Mouse (Mus musculus): ENCODE measurements around the gene Prss50.
"Not testable (repeated sequence)": the region's sequence is repeated elsewhere in the genome, so short reads cannot be mapped to it uniquely, and the experiment has no call there.

The Prss50 gene

GRCm38 (mm10) chr9:110857781-110858472, at the start of gene Prss50:
Gene Prss50 (plus strand): TSS chr9:110857967.
- no peak for DNase-seq (ENCODE audit: inconsistent age in 2 of 2, low spot score in 1 of 2)

GRCm38 (mm10) chr9:110810051-110810450, 47.7 kb upstream of the Prss50 start:
- no peak for DNase-seq (ENCODE audit: inconsistent age in 2 of 2, low spot score in 1 of 2)

GRCm38 (mm10) chr9:110813789-110814188, 44.0 kb upstream of the Prss50 start, which contains the start of gene Prss44:
Gene Prss44 (plus strand): TSS chr9:110813994.
- no peak for DNase-seq (ENCODE audit: inconsistent age in 2 of 2, low spot score in 1 of 2)

GRCm38 (mm10) chr9:110820546-110820945, 37.2 kb upstream of the Prss50 start:
- DNase-seq (ENCODE audit: inconsistent age in 2 of 2, low spot score in 1 of 2): not testable (repeated sequence)

- no peak for DNase-seq (ENCODE audit: inconsistent age in 2 of 2, low spot score in 1 of 2)
Measured at GRCm38 (mm10) chr9:110821436-110821835, 36.3 kb upstream of the Prss50 start.

- DNase-seq (ENCODE audit: inconsistent age in 2 of 2, low spot score in 1 of 2): no peak
Measured at GRCm38 (mm10) chr9:110825426-110825825, 32.3 kb upstream of the Prss50 start.

GRCm38 (mm10) chr9:110825832-110826231, 31.9 kb upstream of the Prss50 start:
- no peak for DNase-seq (ENCODE audit: inconsistent age in 2 of 2, low spot score in 1 of 2)

DNA sequence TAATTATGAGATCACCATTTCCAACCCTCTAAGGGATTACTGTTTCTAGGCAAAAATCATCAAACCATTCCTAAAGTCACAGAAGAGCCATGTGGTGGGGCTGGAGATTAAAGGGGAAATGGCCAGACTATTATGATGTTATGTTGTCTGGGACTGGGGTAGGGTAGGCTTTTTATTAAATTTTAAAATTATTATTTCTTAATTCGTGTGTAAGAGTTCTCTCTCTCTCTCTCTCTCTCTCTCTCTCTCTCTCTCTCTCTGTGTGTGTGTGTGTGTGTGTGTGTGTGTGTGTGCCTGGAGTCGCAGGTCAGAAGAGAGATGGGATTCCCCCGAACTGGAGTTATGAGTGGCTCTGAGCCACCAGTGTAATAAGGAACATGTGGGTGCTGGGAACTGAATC, 31.4 kb upstream of the Prss50 start, which contains the start of gene Prss43:
TSS of gene Prss43 (plus strand) at position 301 of the 400 bp plus-strand sequence.
- no peak for DNase-seq (ENCODE audit: inconsistent age in 2 of 2, low spot score in 1 of 2)

DNA sequence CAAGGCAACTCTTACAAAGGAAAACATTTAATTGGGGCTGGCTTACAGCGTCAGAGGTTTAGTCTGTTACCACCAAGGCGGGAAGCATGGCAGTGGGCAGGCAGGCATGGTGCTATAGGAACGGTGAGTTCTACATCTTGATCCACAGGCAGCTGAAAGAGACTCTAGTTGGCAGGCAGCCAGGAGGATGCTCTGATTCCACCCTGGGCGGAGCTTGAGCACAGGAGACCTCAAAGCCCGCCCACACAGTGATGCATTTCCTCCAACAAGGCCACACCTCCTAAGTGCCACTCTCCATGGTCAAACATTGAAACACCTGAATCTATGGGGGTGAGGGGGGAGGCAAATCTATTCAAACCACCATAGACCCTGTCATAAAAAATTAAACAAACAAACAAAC, 24.7 kb upstream of the Prss50 start:
- DNase-seq (ENCODE audit: inconsistent age in 2 of 2, low spot score in 1 of 2): no peak

DNA sequence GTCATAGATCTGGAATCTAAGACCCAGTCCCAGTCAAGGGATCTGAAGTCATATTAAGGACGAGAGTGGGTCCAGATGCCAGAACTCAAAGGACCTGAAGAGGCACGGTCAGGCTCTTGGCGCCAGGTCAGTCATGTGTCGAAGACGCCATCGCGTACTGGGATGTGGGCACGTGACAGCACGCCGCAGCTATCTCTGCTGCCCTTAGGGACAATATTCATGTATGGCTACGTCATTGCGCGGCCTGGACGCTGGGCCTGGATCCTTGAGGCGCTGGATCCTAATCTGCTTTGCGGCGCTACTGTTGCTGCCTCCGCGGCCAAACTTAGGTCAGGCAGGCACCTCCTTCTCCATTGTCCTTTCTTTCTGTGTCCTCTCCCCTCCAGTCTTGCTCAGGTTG, 23.4 kb upstream of the Prss50 start, which contains the start of gene Prss45:
TSS of gene Prss45 (plus strand) at position 178 of the 400 bp plus-strand sequence.
- no peak for DNase-seq (ENCODE audit: inconsistent age in 2 of 2, low spot score in 1 of 2)

DNA sequence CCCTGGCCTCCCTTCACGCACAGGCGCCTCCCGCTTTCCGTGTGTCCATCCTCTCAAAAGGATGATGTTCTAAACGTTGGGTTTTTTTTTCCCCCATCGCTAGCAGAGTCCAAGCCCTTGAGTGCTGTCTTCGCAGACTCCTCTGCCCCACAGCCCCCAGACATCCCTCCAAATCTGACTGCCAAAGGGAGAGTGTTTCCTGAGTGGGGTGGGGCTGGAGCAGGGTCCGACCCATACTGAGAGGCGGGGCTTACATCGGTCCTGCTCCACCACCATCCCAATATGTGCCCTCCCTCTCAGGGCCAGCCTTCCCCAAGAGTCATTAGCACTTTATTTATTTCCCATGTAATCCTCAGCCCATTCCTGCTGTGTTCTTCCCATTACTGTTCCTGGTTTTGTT, 22.8 kb upstream of the Prss50 start:
- no peak for DNase-seq (ENCODE audit: inconsistent age in 2 of 2, low spot score in 1 of 2)

DNA sequence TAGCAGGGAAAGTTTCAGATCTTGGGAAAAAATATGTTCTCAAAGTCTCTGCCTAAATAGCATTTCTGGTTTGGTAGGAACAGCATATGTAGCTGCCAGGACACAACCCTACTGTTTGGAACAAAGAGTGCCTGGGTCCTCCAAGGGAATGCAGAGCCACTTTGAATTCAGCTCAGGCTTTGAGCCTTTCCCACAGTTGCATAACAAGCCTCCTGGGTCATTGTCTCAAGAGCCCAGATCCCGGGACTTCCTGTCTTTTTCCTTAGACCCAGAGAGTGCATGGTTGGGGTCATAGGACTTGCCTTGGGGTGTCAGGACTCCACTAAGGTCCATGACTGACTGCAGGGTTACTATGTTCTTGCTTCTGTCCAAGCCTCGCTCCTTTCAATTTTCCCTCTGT, 21.7 kb upstream of the Prss50 start:
- peak in 1 of 2 experiments; percentile 43 for DNase-seq (ENCODE audit: inconsistent age in 2 of 2, low spot score in 1 of 2)

DNA sequence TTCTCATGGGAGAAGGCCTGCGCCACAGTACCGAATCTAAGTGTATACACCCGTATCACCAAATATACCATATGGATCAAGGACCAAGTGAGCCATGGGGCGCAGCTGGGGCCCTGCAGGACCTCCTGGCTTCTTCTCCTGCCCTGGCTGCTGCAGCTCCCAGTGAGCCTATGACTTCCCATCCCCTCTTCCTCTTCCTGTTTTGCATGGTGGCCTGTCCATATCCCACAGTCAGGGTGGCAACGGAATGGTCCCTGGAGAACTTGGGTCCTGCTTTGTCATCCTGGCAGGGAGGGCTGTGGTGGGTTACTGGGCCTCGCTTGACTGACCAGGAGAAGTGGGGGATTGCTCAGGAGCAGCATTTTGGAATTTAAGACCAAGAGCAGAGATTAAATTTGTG, 16.9 kb upstream of the Prss50 start:
- DNase-seq (ENCODE audit: inconsistent age in 2 of 2, low spot score in 1 of 2): no peak

DNA sequence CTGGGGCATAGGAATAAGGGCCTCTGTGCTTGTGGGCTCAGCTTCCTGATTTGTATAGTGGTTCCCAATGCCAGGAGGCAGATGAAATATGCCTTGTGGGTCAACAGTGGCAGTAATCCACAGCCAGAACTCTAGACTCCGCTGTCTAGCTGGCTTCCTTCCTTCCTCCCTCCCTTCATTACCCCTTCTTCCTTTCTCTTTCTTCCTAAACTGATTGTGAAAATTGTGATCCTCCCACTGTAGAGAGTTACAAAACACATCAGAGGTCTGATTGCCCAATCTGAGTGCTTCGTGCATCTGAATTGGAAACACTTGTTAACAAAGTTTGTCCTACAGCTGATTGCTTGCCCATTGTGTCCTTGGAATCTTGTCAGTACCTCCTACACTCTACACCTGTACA, 16.3 kb upstream of the Prss50 start:
- peak in 1 of 2 experiments; percentile 65 for DNase-seq (ENCODE audit: inconsistent age in 2 of 2, low spot score in 1 of 2)

DNA sequence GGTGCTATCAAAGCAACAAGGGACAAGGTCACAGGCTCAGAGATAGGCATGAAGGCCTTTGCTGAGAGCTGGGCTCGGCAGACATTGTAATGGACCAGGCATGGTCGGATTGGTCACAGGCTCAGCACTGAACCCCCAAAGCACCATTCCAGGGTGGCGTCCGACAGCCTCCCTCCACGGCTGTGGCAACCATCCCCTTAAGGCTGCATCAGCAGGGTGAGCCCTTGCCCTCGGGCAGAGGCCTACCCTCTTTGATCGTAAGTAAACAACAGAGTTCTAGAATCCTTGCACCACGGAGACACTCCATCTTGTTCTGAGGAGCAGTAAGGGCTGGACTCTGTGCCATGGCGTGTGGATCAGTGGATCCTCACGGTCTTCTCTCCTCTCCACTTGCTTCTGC, 13.6 kb upstream of the Prss50 start, which contains the start of gene Prss46:
TSS of gene Prss46 (plus strand) at position 301 of the 400 bp plus-strand sequence.
- peak in 1 of 2 experiments; percentile 39 for DNase-seq (ENCODE audit: inconsistent age in 2 of 2, low spot score in 1 of 2)

- no peak for DNase-seq (ENCODE audit: inconsistent age in 2 of 2, low spot score in 1 of 2)
Measured at GRCm38 (mm10) chr9:110849162-110849561, 8.6 kb upstream of the Prss50 start.

DNA sequence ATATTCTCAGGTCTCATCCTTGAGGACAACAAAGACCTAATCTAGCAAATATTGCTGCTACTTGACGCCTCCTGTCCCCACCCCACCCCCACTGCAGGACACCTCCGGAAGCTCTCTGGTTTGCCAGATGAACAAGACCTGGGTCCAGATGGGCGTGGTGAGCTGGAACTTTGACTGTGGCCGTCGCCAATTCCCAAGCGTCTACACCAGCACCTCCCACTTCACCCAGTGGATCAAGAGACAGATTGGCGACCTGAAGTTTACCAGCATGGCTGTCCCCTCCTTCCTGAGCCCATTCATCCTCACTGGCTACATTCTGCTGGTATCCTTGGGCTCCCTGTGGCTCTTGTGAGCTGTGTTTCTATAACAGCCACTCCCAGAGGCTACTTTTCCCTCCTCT, 1.9 kb upstream of the Prss50 start:
- DNase-seq (ENCODE audit: inconsistent age in 2 of 2, low spot score in 1 of 2): no peak

GRCm38 (mm10) chr9:110856920-110857319, 847 bp upstream of the Prss50 start:
- DNase-seq (ENCODE audit: inconsistent age in 2 of 2, low spot score in 1 of 2): no peak

GRCm38 (mm10) chr9:110858523-110858922, 756 bp downstream of the Prss50 start:
- no peak for DNase-seq (ENCODE audit: inconsistent age in 2 of 2, low spot score in 1 of 2)

GRCm38 (mm10) chr9:110858967-110859596, 1.3 kb downstream of the Prss50 start:
- DNase-seq (ENCODE audit: inconsistent age in 2 of 2, low spot score in 1 of 2): no peak

- DNase-seq (ENCODE audit: inconsistent age in 2 of 2, low spot score in 1 of 2): peak; percentile 58 to 89
Measured at GRCm38 (mm10) chr9:110871030-110871429, 13.3 kb downstream of the Prss50 start.
